Mouse (Mus musculus) ES-Bruce4 (cell line): ENCODE measurements around the gene Arhgap31.

Experiments used
- CTCF ChIP-seq: IDR thresholded peaks from one replicate; pipeline ENCODE4 v1.8.1; 2011; ENCODE audit warnings: low read depth, low read length
- EP300 ChIP-seq: IDR thresholded peaks from 2 replicates; pipeline ENCODE4 v1.6.1; 2011; ENCODE audit warnings: low read depth, low read length; ENCODE audit not compliant: insufficient read depth
- POLR2A ChIP-seq: IDR thresholded peaks from one replicate; pipeline ENCODE4 v1.8.1; 2011; ENCODE audit warnings: low read length; ENCODE audit not compliant: insufficient read depth

GRCm38 (mm10) chr16:38562968-38563327, 150.1 kb downstream of the Arhgap31 start:
- TF ChIP-seq CTCF, result no peak
- no peak for TF ChIP-seq POLR2A
- no peak for TF ChIP-seq EP300
